Mouse (Mus musculus) limb, embryonic 12.5 days (tissue): ENCODE data around the gene Slc37a1. TPM values are rescaled to one million over a fixed set of nuclear protein-coding genes. Genes with fewer than 3 reads are reported as not detected.

Experiments
- ATAC-seq: fragments of 200-750 bp; cut with Nextera tagmentation; 2 replicates; pipeline ENCODE4 v1.8.0; 2017; ENCODE audit warnings: low read depth, moderate TSS enrichment; ENCODE audit not compliant: insufficient number of reproducible peaks, insufficient read depth, low FRiP score, low TSS enrichment
- H3K27ac ChIP-seq: fragments of 300-500 bp; sonication (generic); 2 replicates; pipeline ENCODE4 v1.5.1; 2016; ENCODE audit warnings: mild to moderate bottlenecking, moderate library complexity
- H3K27me3 ChIP-seq: fragments of 300-500 bp; sonication (generic); 2 replicates; pipeline ENCODE4 v1.6.1; 2016; ENCODE audit warnings: mild to moderate bottlenecking, moderate library complexity
- H3K36me3 ChIP-seq: fragments of 300-500 bp; sonication (generic); 2 replicates; pipeline ENCODE4 v1.6.1; 2016; ENCODE audit warnings: mild to moderate bottlenecking, moderate library complexity
- H3K4me1 ChIP-seq: fragments of 300-500 bp; sonication (generic); replicated peaks from 2 replicates; pipeline ENCODE4 v1.6.1; 2016
- H3K4me2 ChIP-seq: fragments of 300-500 bp; sonication (generic); 2 replicates; pipeline ENCODE4 v1.6.1; 2016; ENCODE audit warnings: mild to moderate bottlenecking, moderate library complexity
- H3K4me3 ChIP-seq: fragments of 300-500 bp; sonication (generic); replicated peaks from 2 replicates; pipeline ENCODE4 v1.5.1; 2016; ENCODE audit warnings: mild to moderate bottlenecking
- H3K9ac ChIP-seq: fragments of 300-500 bp; sonication (generic); replicated peaks from 2 replicates; pipeline ENCODE4 v1.6.1; 2016; ENCODE audit warnings: mild to moderate bottlenecking, moderate library complexity
- H3K9me3 ChIP-seq: fragments of 300-500 bp; sonication (generic); 2 replicates; pipeline ENCODE4 v1.6.1; 2016; ENCODE audit warnings: mild to moderate bottlenecking, moderate library complexity
- WGBS: fragments of 180-500 bp; shearing (Covaris S2); methylation state at CpG from one replicate; pipeline ENCODE4 v1.1.7; 2016; 5-methylcytosine and 5-hydroxymethylcytosine counted together
- polyA plus RNA-seq: library from polyadenylated mRNA; unstranded; fragments of >200 nt; fragmentation: Nextera tagmentation; extraction: Ambion mirVana; gene quantifications from 2 replicates; pipeline ENCODE4 v1.2.1, GENCODE M21; 2016

Slc37a1 gene
- polyA plus RNA-seq, 1 experiment from 2014 or later = 1.5 TPM

GRCm38 (mm10) chr17:31332333-31332732 is 45.7 kb downstream of the Slc37a1 start:
- no peaks in the 10 kb centered on the region for H3K9me3 ChIP-seq
- no peak for ATAC-seq
- WGBS = 48% methylated on average over 1 of the region's 1 CpGs
- H3K4me1 ChIP-seq = no peaks in the 10 kb centered on the region
- no peak overlapping the region for H3K4me3 ChIP-seq
- H3K4me2 ChIP-seq = no peak overlapping the region
- H3K27ac ChIP-seq = no peak overlapping the region
- H3K9ac ChIP-seq = no peak overlapping the region
- no peaks in the 10 kb centered on the region for H3K36me3 ChIP-seq
- no peaks in the 10 kb centered on the region for H3K27me3 ChIP-seq

GRCm38 (mm10) chr17:31334509-31335260 is 48.1 kb downstream of the Slc37a1 start:
- H3K4me1 ChIP-seq = no peaks in the 10 kb centered on the region
- H3K4me2 ChIP-seq = no peak overlapping the region
- no peaks in the 10 kb centered on the region for H3K9me3 ChIP-seq
- no peak overlapping the region for H3K9ac ChIP-seq
- H3K4me3 ChIP-seq = no peak overlapping the region
- no peaks in the 10 kb centered on the region for H3K27me3 ChIP-seq
- H3K36me3 ChIP-seq = no peaks in the 10 kb centered on the region
- 88% methylated on average over 11 of the region's 11 CpGs for WGBS
- H3K27ac ChIP-seq = no peak overlapping the region
- ATAC-seq = no peak

DNA sequence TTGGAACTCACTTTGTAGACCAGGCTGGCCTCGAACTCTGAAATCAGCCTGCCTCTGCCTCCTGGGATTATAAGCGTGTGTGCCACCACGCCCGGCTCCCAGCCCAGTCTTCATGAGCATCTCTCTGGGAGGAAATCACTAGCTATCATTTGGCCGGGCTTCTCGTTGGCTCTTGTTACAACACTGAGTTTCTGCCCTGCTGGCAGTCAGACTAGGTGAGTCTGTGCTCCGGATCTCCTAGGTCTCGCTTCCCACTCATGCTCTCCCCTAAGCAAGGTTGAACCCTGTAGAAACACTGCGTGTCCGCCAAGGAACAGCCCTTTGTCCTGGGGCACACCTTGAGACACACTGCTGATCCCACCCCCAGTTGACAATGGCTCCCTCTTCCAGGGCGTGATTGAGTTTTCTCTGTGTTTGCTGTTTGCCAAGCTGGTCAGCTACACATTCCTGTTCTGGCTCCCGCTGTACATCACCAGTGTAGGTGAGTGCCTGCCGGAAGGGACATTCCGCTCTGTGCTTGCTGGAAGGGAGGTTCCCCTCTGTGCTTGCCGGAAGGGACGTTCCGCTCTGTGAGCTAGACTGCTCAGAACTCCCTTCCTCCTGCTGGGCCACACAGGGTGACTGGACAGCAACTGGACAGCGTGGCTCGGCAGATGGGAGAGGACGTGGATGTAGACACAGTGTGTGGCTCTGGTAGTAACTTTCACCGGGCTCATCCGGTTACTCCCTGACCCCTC is 48.9 kb downstream of the Slc37a1 start:
- ATAC-seq = no peak
- Histone ChIP-seq H3K36me3 (no peaks in the 10 kb centered on the region), H3K4me2 (no peak overlapping the region), H3K4me3 (no peak overlapping the region), H3K27me3 (no peaks in the 10 kb centered on the region), H3K4me1 (no peaks in the 10 kb centered on the region), H3K27ac (no peak overlapping the region), H3K9me3 (no peaks in the 10 kb centered on the region), H3K9ac (no peak overlapping the region)
- 81% methylated on average over 22 of the region's 22 CpGs for WGBS

- no peak overlapping the region for H3K27ac ChIP-seq
- H3K9me3 ChIP-seq = no peaks in the 10 kb centered on the region
- H3K4me3 ChIP-seq = no peak overlapping the region
- no peaks in the 10 kb centered on the region for H3K36me3 ChIP-seq
- no peaks in the 10 kb centered on the region for H3K27me3 ChIP-seq
- H3K4me2 ChIP-seq = no peak overlapping the region
- 73% methylated on average over 2 of the region's 2 CpGs for WGBS
- no peak overlapping the region for H3K9ac ChIP-seq
- no peak for ATAC-seq
- no peaks in the 10 kb centered on the region for H3K4me1 ChIP-seq
These were observed 53.2 kb downstream of the Slc37a1 start for GRCm38 (mm10) chr17:31339769-31340168.

DNA sequence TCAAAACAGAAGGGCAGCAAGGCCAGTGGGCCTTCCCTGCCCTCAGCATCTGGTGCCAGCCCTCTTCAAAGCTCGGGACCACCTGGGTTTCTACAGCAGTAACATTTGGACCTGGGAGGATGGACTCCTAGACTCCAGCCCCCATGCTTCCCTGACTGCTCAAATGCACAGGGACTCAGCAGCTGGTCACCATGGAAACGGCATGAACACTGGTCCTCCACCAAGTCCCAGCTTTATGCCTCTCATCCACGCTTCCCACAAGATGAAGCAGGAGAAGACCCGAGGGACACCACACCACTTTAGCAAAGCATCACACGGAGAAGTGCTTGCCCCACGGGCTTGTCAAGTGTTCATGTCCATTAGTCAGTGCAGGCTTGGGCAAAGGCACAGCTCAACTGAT is 55.6 kb downstream of the Slc37a1 start:
- WGBS = 76% methylated on average over 6 of the region's 6 CpGs
- Histone ChIP-seq H3K9me3 (no peaks in the 10 kb centered on the region), H3K27ac (no peak overlapping the region), H3K4me3 (no peak overlapping the region), H3K9ac (no peak overlapping the region), H3K36me3 (no peaks in the 10 kb centered on the region), H3K4me2 (no peak overlapping the region), H3K27me3 (no peaks in the 10 kb centered on the region), H3K4me1 (no peaks in the 10 kb centered on the region)
- no peak for ATAC-seq

- no peak overlapping the region for H3K4me2 ChIP-seq
- ATAC-seq = no peak
- WGBS = 45% methylated on average over 5 of the region's 5 CpGs
- H3K9me3 ChIP-seq = no peaks in the 10 kb centered on the region
- no peak overlapping the region for H3K9ac ChIP-seq
- no peak overlapping the region for H3K4me3 ChIP-seq
- H3K27me3 ChIP-seq = no peaks in the 10 kb centered on the region
- no peaks in the 10 kb centered on the region for H3K4me1 ChIP-seq
- no peaks in the 10 kb centered on the region for H3K36me3 ChIP-seq
- H3K27ac ChIP-seq = no peak overlapping the region
These were observed 57.7 kb downstream of the Slc37a1 start for GRCm38 (mm10) chr17:31344172-31344801.

DNA sequence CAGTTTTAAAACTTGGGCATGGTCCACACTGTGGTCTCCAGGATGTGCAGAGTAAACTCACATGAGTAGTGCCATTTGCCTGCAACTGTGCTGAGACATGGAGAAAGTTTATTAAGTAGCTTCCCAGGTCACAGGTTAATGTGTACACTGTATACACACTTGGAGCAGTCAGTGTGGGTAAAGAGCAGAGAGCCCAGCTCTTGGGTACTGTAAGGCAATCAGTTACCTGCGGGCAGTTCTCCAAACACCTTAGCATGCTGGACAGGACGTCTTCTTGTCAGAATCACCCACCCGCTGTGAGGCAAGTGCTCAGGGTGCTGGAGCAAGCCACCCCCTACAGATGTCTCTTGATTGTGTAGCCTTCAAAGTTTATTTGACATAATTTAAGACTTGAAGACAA is 58.2 kb downstream of the Slc37a1 start:
- H3K9ac ChIP-seq = no peak overlapping the region
- H3K27me3 ChIP-seq = no peaks in the 10 kb centered on the region
- H3K4me3 ChIP-seq = no peak overlapping the region
- H3K4me2 ChIP-seq = no peak overlapping the region
- no peaks in the 10 kb centered on the region for H3K36me3 ChIP-seq
- H3K4me1 ChIP-seq = no peaks in the 10 kb centered on the region
- ATAC-seq = no peak
- WGBS = 79% methylated on average over 3 of the region's 3 CpGs
- H3K27ac ChIP-seq = no peak overlapping the region
- H3K9me3 ChIP-seq = no peaks in the 10 kb centered on the region

GRCm38 (mm10) chr17:31348129-31348528 is 61.5 kb downstream of the Slc37a1 start:
- 83% methylated on average over 5 of the region's 5 CpGs for WGBS
- no peak overlapping the region for H3K27ac ChIP-seq

GRCm38 (mm10) chr17:31349388-31349787 is 62.8 kb downstream of the Slc37a1 start:
- H3K27me3 ChIP-seq = no peaks in the 10 kb centered on the region
- H3K9me3 ChIP-seq = no peaks in the 10 kb centered on the region
- H3K36me3 ChIP-seq = no peaks in the 10 kb centered on the region
- H3K9ac ChIP-seq = no peak overlapping the region
- ATAC-seq = no peak
- no peaks in the 10 kb centered on the region for H3K4me1 ChIP-seq
- no peak overlapping the region for H3K4me2 ChIP-seq
- no peak overlapping the region for H3K4me3 ChIP-seq
- no peak overlapping the region for H3K27ac ChIP-seq
- WGBS = 81% methylated on average over 12 of the region's 12 CpGs

More at GRCm38 (mm10) chr17:31348129-31348528, 61.5 kb downstream of the Slc37a1 start:
- ATAC-seq = no peak
- Histone ChIP-seq H3K9me3 (no peaks in the 10 kb centered on the region), H3K36me3 (no peaks in the 10 kb centered on the region), H3K4me3 (no peak overlapping the region), H3K4me1 (no peaks in the 10 kb centered on the region), H3K4me2 (no peak overlapping the region), H3K27me3 (no peaks in the 10 kb centered on the region), H3K9ac (no peak overlapping the region)

DNA sequence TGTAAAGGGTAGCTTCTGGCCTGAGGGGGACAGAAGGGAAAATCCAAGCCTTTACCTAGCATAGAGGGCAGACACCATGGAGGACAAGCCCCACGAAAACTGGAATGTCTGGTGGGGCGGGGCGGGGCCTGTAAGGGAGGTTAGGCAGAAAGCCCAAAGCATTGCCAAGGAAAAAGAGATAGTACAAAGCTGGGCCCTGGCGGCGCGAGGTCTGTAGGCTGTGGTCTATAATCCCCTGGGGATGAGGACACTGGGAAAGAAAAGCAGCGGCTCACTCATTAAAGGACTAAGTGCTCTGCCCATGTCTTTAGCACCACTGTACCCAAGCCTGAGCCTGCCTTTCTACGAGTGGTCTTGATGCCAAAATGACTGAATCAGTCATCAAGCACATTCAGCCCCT is 65.4 kb downstream of the Slc37a1 start:
- Histone ChIP-seq H3K27me3 (no peaks in the 10 kb centered on the region), H3K4me3 (no peak overlapping the region), H3K4me2 (no peak overlapping the region), H3K9me3 (no peaks in the 10 kb centered on the region), H3K4me1 (peaks cover 8% of the 10 kb centered on the region), H3K9ac (no peak overlapping the region), H3K27ac (no peak overlapping the region), H3K36me3 (no peaks in the 10 kb centered on the region)
- 66% methylated on average over 8 of the region's 8 CpGs for WGBS
- ATAC-seq = no peak

DNA sequence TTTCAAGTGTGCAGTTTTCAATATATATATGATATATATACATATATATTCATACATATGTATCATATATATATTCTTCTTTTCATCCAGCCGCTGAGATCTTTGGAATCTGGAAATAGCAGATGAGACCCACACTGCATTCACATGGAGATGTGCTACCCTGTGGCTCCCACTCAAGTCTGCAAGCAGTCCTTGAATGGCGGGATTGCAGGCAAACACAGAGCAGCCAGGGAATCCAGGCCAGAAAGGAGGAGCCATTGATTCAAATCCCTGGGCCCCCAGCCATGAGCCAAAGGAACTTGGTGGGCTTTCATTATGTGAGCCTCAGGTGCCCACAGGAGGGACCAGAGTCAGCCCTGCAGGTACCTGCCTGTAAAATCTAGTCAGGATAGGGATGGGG is 66.7 kb downstream of the Slc37a1 start:
- Histone ChIP-seq H3K36me3 (no peaks in the 10 kb centered on the region), H3K9me3 (no peaks in the 10 kb centered on the region), H3K4me3 (no peak overlapping the region), H3K4me2 (no peak overlapping the region), H3K4me1 (peaks cover 8% of the 10 kb centered on the region), H3K27ac (no peak overlapping the region), H3K9ac (no peak overlapping the region), H3K27me3 (no peaks in the 10 kb centered on the region)
- no peak for ATAC-seq
- WGBS = 81% methylated on average over 2 of the region's 2 CpGs
